Mouse (Mus musculus): ENCODE data around the gene Hpcal4.

Hpcal4 gene

DNA sequence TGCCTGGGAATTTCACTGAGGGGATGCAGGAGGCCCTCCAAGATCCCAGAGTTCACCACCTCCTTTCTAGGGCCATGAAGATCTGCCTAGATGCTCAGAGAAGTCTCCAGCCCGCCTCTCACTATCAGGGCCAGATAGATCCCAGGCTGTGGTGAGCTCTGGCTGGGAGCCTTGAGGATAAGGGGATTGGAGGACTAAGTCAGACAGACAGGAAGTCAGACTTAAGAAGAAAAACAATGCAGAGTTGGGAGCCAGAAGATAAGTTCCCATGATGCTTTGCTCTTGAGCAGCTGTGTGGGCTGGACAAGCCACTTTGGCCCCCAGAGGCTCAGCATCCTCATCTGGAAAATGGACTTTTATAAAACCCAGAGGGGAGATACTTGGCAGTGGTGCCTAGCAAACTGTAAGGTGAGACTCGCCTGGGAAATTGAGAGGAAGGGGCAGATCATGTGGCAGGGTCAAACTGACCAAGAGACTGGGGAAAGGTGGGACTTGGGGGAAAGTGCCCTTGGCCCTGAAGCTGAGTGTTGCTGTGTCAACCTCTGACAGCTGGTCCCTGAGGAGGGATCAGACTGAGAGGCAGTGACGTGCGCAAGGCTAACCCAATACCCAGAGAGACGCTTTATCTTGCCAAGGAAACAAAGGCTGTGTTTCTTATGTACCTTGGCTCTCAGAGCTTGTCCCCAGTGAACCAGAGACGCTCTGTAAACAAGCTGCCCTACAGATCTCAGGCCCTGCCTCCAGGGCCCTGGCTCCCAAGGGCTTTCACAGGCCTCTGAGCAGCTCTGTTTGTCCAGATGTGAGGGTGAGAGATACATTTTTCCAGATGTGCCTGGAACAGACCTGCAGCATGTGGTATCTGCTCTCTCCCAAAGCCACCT lies 54.6 kb downstream of the Hpcal4 start:
- H3K9me3 ChIP-seq (ENCODE audit: low read length): 0 out of 2 replicates have a peak, but pooled peaks cover 3% of the 10 kb centered on the region
- H3K36me3 ChIP-seq (ENCODE audit: insufficient read depth, low read length): no peaks in the 10 kb centered on the region
- TF ChIP-seq POU5F1 (IDR thresholded peaks at IDR 0.05; ENCODE audit: borderline replicate concordance, low read length) (no peak), NANOG (IDR thresholded peaks at IDR 0.05; ENCODE audit: borderline replicate concordance, low read length) (no peak), CTCF (conservative IDR thresholded peaks at IDR 0.05; ENCODE audit: low read length) (no peak)
- no peak overlapping the region for H3K4me3 ChIP-seq (replicated peaks; ENCODE audit: low read length)
- H3K4me1 ChIP-seq (replicated peaks; ENCODE audit: low read depth, low read length): peaks cover 23% of the 10 kb centered on the region
- peaks cover 100% of the 10 kb centered on the region for H3K27me3 ChIP-seq (ENCODE audit: insufficient read depth, low read length)

- Histone ChIP-seq H3K4me1 (replicated peaks; ENCODE audit: low read depth, low read length) (peaks cover 11% of the 10 kb centered on the region; the same call in 1 of the 2 replicates), H3K27me3 (ENCODE audit: insufficient read depth, low read length) (peaks cover 94% of the 10 kb centered on the region), H3K36me3 (ENCODE audit: insufficient read depth, low read length) (no peaks in the 10 kb centered on the region), H3K4me3 (replicated peaks; ENCODE audit: low read length) (peak overlapping the region; percentile 76), H3K9me3 (ENCODE audit: low read length) (0 out of 2 replicates have a peak, but pooled peaks cover 3% of the 10 kb centered on the region)
- TF ChIP-seq POU5F1 (IDR thresholded peaks at IDR 0.05; ENCODE audit: borderline replicate concordance, low read length): no peak
- TF ChIP-seq NANOG (IDR thresholded peaks at IDR 0.05; ENCODE audit: borderline replicate concordance, low read length): no peak
- no peak for TF ChIP-seq CTCF (conservative IDR thresholded peaks at IDR 0.05; ENCODE audit: low read length)
These were observed 56.6 kb downstream of the Hpcal4 start for GRCm38 (mm10) chr4:123239361-123240203.

Measured in E14TG2a.4 (cell line).